Mouse (Mus musculus) MEL (cell line): ENCODE measurements at regions not wholly inside any gene's neighbourhood (a gene's known extent, or its start where the extent isn't known, plus 50 kb on each side); places are given as distances from the start of the nearest gene placed in this dataset.
A peak's percentile ranks its signal among the peaks of the same experiment; 100 is the strongest.

Experiments
- DNase-seq: peaks from one replicate; pipeline ENCODE4 v3.0.0; 2011; ENCODE audit warnings: low read depth, low spot score
- H3K27ac ChIP-seq: 2 replicates; pipeline ENCODE4 v1.5.1; 2012; ENCODE audit warnings: low read depth, mild to moderate bottlenecking, control low read depth, low read length, moderate library complexity; ENCODE audit not compliant: control insufficient read depth
- H3K27me3 ChIP-seq, 2 experiments: fragments of 150-350 bp in 1 of 2; sonication (generic) in 1 of 2; 2 replicates each; pipeline ENCODE4 v1.6.1; 2012; ENCODE audit warnings: low read length in 2 of 2, mild to moderate bottlenecking in 2 of 2, improper control_type of control experiment in 1 of 2, moderate library complexity in 1 of 2; ENCODE audit not compliant: insufficient read depth in 2 of 2, control insufficient read depth in 1 of 2
- H3K36me3 ChIP-seq, 2 experiments: 2 replicates each; pipeline ENCODE4 v1.6.1; 2012 to 2014; ENCODE audit warnings: low read length in 2 of 2, improper control_type of control experiment in 1 of 2, inconsistent platforms in 1 of 2, mild to moderate bottlenecking in 1 of 2; ENCODE audit not compliant: insufficient read depth in 2 of 2, control insufficient read depth in 1 of 2
- H3K4me1 ChIP-seq, 2 experiments: fragments of 150-350 bp in 1 of 2; sonication (generic) in 1 of 2; 2 replicates each; pipeline ENCODE4 v1.6.1; 2012; ENCODE audit warnings: low read length in 2 of 2, improper control_type of control experiment in 1 of 2, mild to moderate bottlenecking in 1 of 2; ENCODE audit not compliant: insufficient read depth in 2 of 2, control insufficient read depth in 1 of 2
- H3K4me3 ChIP-seq, 2 experiments: fragments of 150-350 bp in 1 of 2; sonication (generic) in 1 of 2; 2 replicates each; pipeline ENCODE4 v1.5.1; 2012; ENCODE audit warnings: low read depth in 2 of 2, low read length in 2 of 2, mild to moderate bottlenecking in 2 of 2, moderate library complexity in 2 of 2, control low read depth in 1 of 2, improper control_type of control experiment in 1 of 2; ENCODE audit not compliant: control insufficient read depth in 1 of 2, insufficient read depth in 1 of 2
- H3K79me2 ChIP-seq: 2 replicates; pipeline ENCODE4 v1.6.1; 2012; ENCODE audit warnings: mild to moderate bottlenecking, low read length, moderate library complexity; ENCODE audit not compliant: control insufficient read depth, poor library complexity, insufficient read depth
- H3K9ac ChIP-seq: 2 replicates; pipeline ENCODE4 v1.6.1; 2012; ENCODE audit warnings: low read depth, mild to moderate bottlenecking, control low read depth, low read length, moderate library complexity; ENCODE audit not compliant: control insufficient read depth, poor library complexity, severe bottlenecking
- H3K9me3 ChIP-seq: fragments of 150-350 bp; sonication (generic); replicated peaks from 2 replicates; pipeline ENCODE4 v1.6.1; 2012; ENCODE audit warnings: mild to moderate bottlenecking, low read length, improper control_type of control experiment, moderate library complexity; ENCODE audit not compliant: insufficient read depth
- CHD1 ChIP-seq: IDR thresholded peaks from 2 replicates; pipeline ENCODE4 v1.6.1; 2012; ENCODE audit warnings: low read depth, mild to moderate bottlenecking, inconsistent platforms, low read length, improper control_type of control experiment
- E2F4 ChIP-seq: IDR thresholded peaks from 2 replicates; pipeline ENCODE4 v1.6.1; 2011; ENCODE audit warnings: low read depth, low read length, improper control_type of control experiment, borderline replicate concordance
- ELF1 ChIP-seq: IDR thresholded peaks from 2 replicates; pipeline ENCODE4 v1.6.1; 2014; ENCODE audit warnings: low read depth, mild to moderate bottlenecking, inconsistent platforms, low read length, improper control_type of control experiment, moderate library complexity
- EP300 ChIP-seq, 2 experiments: IDR thresholded peaks; 2 replicates each; pipeline ENCODE4 v1.6.1; 2011; ENCODE audit warnings: improper control_type of control experiment in 2 of 2, low read length in 2 of 2, low read depth in 1 of 2, mild to moderate bottlenecking in 1 of 2
- ETS1 ChIP-seq: IDR thresholded peaks from 2 replicates; pipeline ENCODE4 v1.6.1; 2012; ENCODE audit warnings: low read depth, mild to moderate bottlenecking, inconsistent platforms, low read length, improper control_type of control experiment, moderate library complexity
- GABPA ChIP-seq: IDR thresholded peaks from 2 replicates; pipeline ENCODE4 v1.6.1; 2012; ENCODE audit warnings: low read depth, mild to moderate bottlenecking, inconsistent platforms, low read length, improper control_type of control experiment, moderate library complexity
- GATA1 ChIP-seq: IDR thresholded peaks from 2 replicates; pipeline ENCODE4 v1.6.1; 2011; ENCODE audit warnings: low read depth, low read length, improper control_type of control experiment
- JUND ChIP-seq: IDR thresholded peaks from 2 replicates; pipeline ENCODE4 v1.6.1; 2011; ENCODE audit warnings: low read depth, mild to moderate bottlenecking, improper control_type of control experiment, low read length
- MAFK ChIP-seq: IDR thresholded peaks from 2 replicates; pipeline ENCODE4 v1.6.1; 2011; ENCODE audit warnings: low read depth, mild to moderate bottlenecking, low read length, improper control_type of control experiment, borderline replicate concordance
- MAX ChIP-seq: IDR thresholded peaks from 2 replicates; pipeline ENCODE4 v1.6.1; 2011; ENCODE audit warnings: low read length, improper control_type of control experiment
- MXI1 ChIP-seq: IDR thresholded peaks from 2 replicates; pipeline ENCODE4 v1.6.1; 2011; ENCODE audit warnings: mild to moderate bottlenecking, low read depth, low read length, improper control_type of control experiment
- MYB ChIP-seq: IDR thresholded peaks from 2 replicates; pipeline ENCODE4 v1.6.1; 2011; ENCODE audit warnings: mild to moderate bottlenecking, low read depth, low read length, improper control_type of control experiment
- NELFE ChIP-seq: IDR thresholded peaks from 2 replicates; pipeline ENCODE4 v1.6.1; 2011; ENCODE audit warnings: low read depth, low read length, improper control_type of control experiment
- NRF1 ChIP-seq: IDR thresholded peaks from 2 replicates; pipeline ENCODE4 v1.6.1; 2014; ENCODE audit warnings: low read depth, mild to moderate bottlenecking, inconsistent platforms, low read length, improper control_type of control experiment, moderate library complexity; ENCODE audit not compliant: poor library complexity, insufficient read depth, severe bottlenecking
- POLR2A ChIP-seq, 2 experiments: IDR thresholded peaks; 2 replicates each; pipeline ENCODE4 v1.6.1; 2011 to 2012; ENCODE audit warnings: low read length in 2 of 2, mild to moderate bottlenecking in 2 of 2, control low read depth in 1 of 2, improper control_type of control experiment in 1 of 2, low read depth in 1 of 2, moderate library complexity in 1 of 2; ENCODE audit not compliant: control insufficient read depth in 1 of 2, insufficient read depth in 1 of 2, poor library complexity in 1 of 2
- RAD21 ChIP-seq: IDR thresholded peaks from 2 replicates; pipeline ENCODE4 v1.6.1; 2011; ENCODE audit warnings: mild to moderate bottlenecking, low read depth, low read length, improper control_type of control experiment
- SMC3 ChIP-seq: IDR thresholded peaks from 2 replicates; pipeline ENCODE4 v1.6.1; 2011; ENCODE audit warnings: low read depth, low read length, improper control_type of control experiment
- TAL1 ChIP-seq: IDR thresholded peaks from 2 replicates; pipeline ENCODE4 v1.6.1; 2012; ENCODE audit warnings: mild to moderate bottlenecking, inconsistent platforms, low read length, moderate library complexity, mixed read lengths
- TCF12 ChIP-seq: IDR thresholded peaks from 2 replicates; pipeline ENCODE4 v1.6.1; 2014; ENCODE audit warnings: low read depth, mild to moderate bottlenecking, inconsistent platforms, low read length, improper control_type of control experiment, moderate library complexity
- UBTF ChIP-seq: IDR thresholded peaks from 2 replicates; pipeline ENCODE4 v1.6.1; 2012; ENCODE audit warnings: low read depth, mild to moderate bottlenecking, inconsistent platforms, low read length, improper control_type of control experiment, moderate library complexity, borderline replicate concordance; ENCODE audit not compliant: insufficient read depth
- USF2 ChIP-seq, 2 experiments: IDR thresholded peaks; 2 replicates each; pipeline ENCODE4 v1.6.1; 2011 to 2012; ENCODE audit warnings: improper control_type of control experiment in 2 of 2, low read length in 2 of 2, borderline replicate concordance in 1 of 2, inconsistent platforms in 1 of 2, low read depth in 1 of 2, mild to moderate bottlenecking in 1 of 2; ENCODE audit not compliant: insufficient read depth in 1 of 2
- ZC3H11A ChIP-seq: IDR thresholded peaks from 2 replicates; pipeline ENCODE4 v1.6.1; 2012; ENCODE audit warnings: low read depth, mild to moderate bottlenecking, inconsistent platforms, low read length, improper control_type of control experiment
- ZKSCAN1 ChIP-seq: IDR thresholded peaks from 2 replicates; pipeline ENCODE4 v1.6.1; 2012; ENCODE audit warnings: low read depth, mild to moderate bottlenecking, inconsistent platforms, low read length, improper control_type of control experiment, moderate library complexity
- ZNF384 ChIP-seq: IDR thresholded peaks from 2 replicates; pipeline ENCODE4 v1.6.1; 2012; ENCODE audit warnings: low read depth, mild to moderate bottlenecking, inconsistent platforms, low read length, improper control_type of control experiment

GRCm38 (mm10) chr5:120280991-120281602 lies 150.4 kb upstream of the Lhx5 start:
- no peaks in the 10 kb centered on the region for H3K27me3 ChIP-seq
- no peaks in the 10 kb centered on the region for H3K79me2 ChIP-seq
- no peak overlapping the region for H3K27ac ChIP-seq
- no peak overlapping the region for H3K4me3 ChIP-seq
- no peaks in the 10 kb centered on the region for H3K9me3 ChIP-seq
- no peak overlapping the region for H3K9ac ChIP-seq
- no peaks in the 10 kb centered on the region for H3K36me3 ChIP-seq
- H3K4me1 ChIP-seq, result no peaks in the 10 kb centered on the region
- TF ChIP-seq JUND (no peak), POLR2A (IDR thresholded peaks at IDR 0.05; ENCODE audit: control insufficient read depth in 1 of 2, insufficient read depth in 1 of 2, low read depth in 1 of 2, low read length in 2 of 2, poor library complexity in 1 of 2) (no peak), ZNF384 (no peak), MYB (no peak), ZKSCAN1 (no peak), SMC3 (no peak), MAFK (no peak), EP300 (IDR thresholded peaks at IDR 0.05; ENCODE audit: low read depth in 1 of 2, low read length in 2 of 2) (no peak), NRF1 (no peak), UBTF (no peak), MXI1 (no peak), TCF12 (no peak), ELF1 (no peak), GATA1 (no peak), USF2 (IDR thresholded peaks at IDR 0.05; ENCODE audit: borderline replicate concordance in 1 of 2, insufficient read depth in 1 of 2, low read depth in 1 of 2, low read length in 2 of 2) (no peak), ZC3H11A (no peak), MAX (no peak)
- DNase-seq, result no peak

- no peaks in the 10 kb centered on the region for H3K9me3 ChIP-seq
- H3K27me3 ChIP-seq, result no peaks in the 10 kb centered on the region
- H3K36me3 ChIP-seq, result no peaks in the 10 kb centered on the region
- TF ChIP-seq RAD21, result no peak
- no peak for TF ChIP-seq GABPA
- TF ChIP-seq TAL1, result peak; percentile 11; the same call in 1 of the 2 replicates
- TF ChIP-seq E2F4, result no peak
- TF ChIP-seq NELFE, result no peak
- no peak for TF ChIP-seq CHD1
- TF ChIP-seq ETS1, result no peak
- H3K27ac ChIP-seq, result no peak overlapping the region
- no peak overlapping the region for H3K4me3 ChIP-seq
- H3K9ac ChIP-seq, result no peak overlapping the region
- no peaks in the 10 kb centered on the region for H3K4me1 ChIP-seq
- DNase-seq, result no peak
- H3K79me2 ChIP-seq, result no peaks in the 10 kb centered on the region
These were observed 149.5 kb upstream of the Lhx5 start for GRCm38 (mm10) chr5:120281840-120282565.
